Mouse (Mus musculus) heart, embryonic 11.5 days (tissue): Measurements from ENCODE around the gene 2310009B15Rik. TPM values are rescaled to one million over a fixed set of nuclear protein-coding genes. Genes with fewer than 3 reads are reported as not detected.

ENCODE experiments used
- ATAC-seq: fragments of 200-750 bp; cut with Nextera tagmentation; replicated peaks from 2 replicates; pipeline ENCODE4 v1.8.0; 2017; ENCODE audit warnings: moderate library complexity; ENCODE audit not compliant: insufficient number of reproducible peaks, low FRiP score, low TSS enrichment
- H3K27ac ChIP-seq: fragments of 300-500 bp; sonication (generic); 2 replicates; pipeline ENCODE4 v1.5.1; 2014; ENCODE audit warnings: mild to moderate bottlenecking, low read depth, low read length
- H3K27me3 ChIP-seq: fragments of 300-500 bp; sonication (generic); 2 replicates; pipeline ENCODE4 v1.6.1; 2014; ENCODE audit warnings: mild to moderate bottlenecking, low read length, mixed read lengths; ENCODE audit not compliant: control insufficient read depth, insufficient read depth
- H3K36me3 ChIP-seq: fragments of 300-500 bp; sonication (generic); 2 replicates; pipeline ENCODE4 v1.6.1; 2014; ENCODE audit warnings: mild to moderate bottlenecking, low read length, moderate library complexity, mixed read lengths; ENCODE audit not compliant: control insufficient read depth, insufficient read depth
- H3K4me1 ChIP-seq: fragments of 300-500 bp; sonication (generic); 2 replicates; pipeline ENCODE4 v1.6.1; 2014; ENCODE audit warnings: low read length; ENCODE audit not compliant: control insufficient read depth, insufficient read depth
- H3K4me2 ChIP-seq: fragments of 300-500 bp; sonication (generic); 2 replicates; pipeline ENCODE4 v1.6.1; 2014; ENCODE audit warnings: mild to moderate bottlenecking, moderate library complexity
- H3K4me3 ChIP-seq: fragments of 300-500 bp; sonication (generic); 2 replicates; pipeline ENCODE4 v1.5.1; 2014; ENCODE audit warnings: low read depth, low read length
- H3K9ac ChIP-seq: fragments of 300-500 bp; sonication (generic); 2 replicates; pipeline ENCODE4 v1.6.1; 2014; ENCODE audit warnings: mild to moderate bottlenecking, low read depth, low read length, moderate library complexity
- H3K9me3 ChIP-seq: fragments of 300-500 bp; sonication (generic); replicated peaks from 2 replicates; pipeline ENCODE4 v1.6.1; 2016; ENCODE audit warnings: low read length; ENCODE audit not compliant: control insufficient read depth
- WGBS: fragments of 180-500 bp; shearing (Covaris S2); extraction: QIAGEN DNeasy Blood & Tissue Kit; methylation state at CpG from one replicate; pipeline ENCODE4 v1.1.7; 2014; ENCODE audit not compliant: insufficient replicate concordance; 5-methylcytosine and 5-hydroxymethylcytosine counted together
- polyA plus RNA-seq: library from polyadenylated mRNA; unstranded; fragments of >200 nt; fragmentation: Nextera tagmentation; extraction: Ambion mirVana; gene quantifications from 2 replicates; pipeline ENCODE4 v1.2.1, GENCODE M21; 2014

Gene 2310009B15Rik
- polyA plus RNA-seq, 1 experiment from 2014 or later: 28.1 TPM

- ATAC-seq: no peak
- no peaks in the 10 kb centered on the region for H3K36me3 ChIP-seq
- 65% methylated on average over 16 of the region's 16 CpGs for WGBS
- H3K4me2 ChIP-seq: no peak overlapping the region
- H3K9ac ChIP-seq: no peak overlapping the region
- no peaks in the 10 kb centered on the region for H3K4me1 ChIP-seq
- no peaks in the 10 kb centered on the region for H3K27me3 ChIP-seq
- no peak overlapping the region for H3K27ac ChIP-seq
- no peak overlapping the region for H3K4me3 ChIP-seq
- no peaks in the 10 kb centered on the region for H3K9me3 ChIP-seq
Measured at GRCm38 (mm10) chr1:138876371-138877045, 19.9 kb upstream of the 2310009B15Rik start.

DNA sequence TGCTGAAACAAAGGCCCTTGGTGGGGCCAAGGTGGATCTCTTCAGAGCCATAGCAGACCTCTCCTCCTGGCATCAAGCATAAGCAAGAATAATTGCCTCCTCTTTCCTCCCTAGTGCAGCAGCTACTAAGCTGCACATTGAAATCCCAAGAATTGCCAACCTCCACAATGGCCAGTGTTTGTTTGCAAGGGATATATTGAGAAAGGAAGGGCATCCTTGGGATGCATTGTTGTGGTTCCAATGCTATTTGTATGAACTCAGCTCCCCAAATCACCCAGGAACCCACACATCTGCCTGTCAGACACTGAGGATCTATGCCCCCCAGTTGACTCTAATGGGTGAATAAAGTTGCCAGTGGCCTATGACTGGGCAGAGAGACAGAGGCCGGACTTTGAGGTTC, 5.8 kb downstream of the 2310009B15Rik start:
- H3K9me3 ChIP-seq: no peaks in the 10 kb centered on the region
- H3K4me3 ChIP-seq: no peak overlapping the region
- H3K36me3 ChIP-seq: no peaks in the 10 kb centered on the region
- no peak overlapping the region for H3K27ac ChIP-seq
- no peak for ATAC-seq
- H3K4me1 ChIP-seq: peaks cover 17% of the 10 kb centered on the region
- no peak overlapping the region for H3K4me2 ChIP-seq
- 78% methylated on average over 1 of the region's 1 CpGs for WGBS
- no peak overlapping the region for H3K9ac ChIP-seq
- H3K27me3 ChIP-seq: peaks cover 44% of the 10 kb centered on the region

- peaks cover 51% of the 10 kb centered on the region for H3K27me3 ChIP-seq
- H3K4me2 ChIP-seq: no peak overlapping the region
- 33% methylated on average over 2 of the region's 4 CpGs for WGBS
Measured at GRCm38 (mm10) chr1:138850161-138850539, 6.5 kb downstream of the 2310009B15Rik start.

DNA sequence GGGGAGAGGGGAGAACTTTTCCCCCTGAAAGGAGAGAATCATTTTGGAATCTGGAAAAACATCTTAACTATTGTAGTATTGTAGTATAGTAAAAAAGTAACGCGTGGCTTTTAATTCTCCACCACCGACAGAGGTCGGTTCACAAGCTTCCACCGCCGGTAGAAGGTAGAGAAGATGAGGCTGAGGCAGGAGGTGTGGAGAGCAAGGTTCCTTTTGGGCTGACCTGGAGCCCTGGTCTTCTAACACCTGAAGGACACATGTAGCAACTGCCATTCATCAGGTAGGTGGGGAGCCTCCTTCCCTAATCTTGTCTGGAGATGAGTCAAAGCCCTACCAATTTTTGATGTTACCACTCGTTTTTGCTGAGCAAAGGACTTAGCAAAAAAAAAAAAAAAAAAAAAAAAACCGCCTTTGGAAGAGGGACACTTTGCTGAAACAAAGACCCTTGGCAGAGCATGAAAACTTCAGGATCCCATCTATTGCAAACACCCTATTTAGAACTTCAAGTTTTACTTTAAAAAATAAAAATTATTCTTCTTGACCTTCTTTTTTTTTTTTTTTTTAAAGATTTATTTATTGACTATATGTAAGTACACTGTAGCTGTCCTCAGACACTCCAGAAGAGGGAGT, 7.0 kb downstream of the 2310009B15Rik start:
- no peak overlapping the region for H3K27ac ChIP-seq
- no peak for ATAC-seq
- 4% methylated on average over 8 of the region's 8 CpGs for WGBS
- no peak overlapping the region for H3K9ac ChIP-seq
- peaks cover 56% of the 10 kb centered on the region for H3K27me3 ChIP-seq
- no peak overlapping the region for H3K4me2 ChIP-seq
- H3K4me1 ChIP-seq: peaks cover 14% of the 10 kb centered on the region
- no peaks in the 10 kb centered on the region for H3K9me3 ChIP-seq
- no peaks in the 10 kb centered on the region for H3K36me3 ChIP-seq
- no peak overlapping the region for H3K4me3 ChIP-seq

More at GRCm38 (mm10) chr1:138850161-138850539, 6.5 kb downstream of the 2310009B15Rik start:
- peaks cover 14% of the 10 kb centered on the region for H3K4me1 ChIP-seq
- no peak overlapping the region for H3K4me3 ChIP-seq
- H3K36me3 ChIP-seq: no peaks in the 10 kb centered on the region
- H3K9ac ChIP-seq: no peak overlapping the region
- H3K9me3 ChIP-seq: no peaks in the 10 kb centered on the region
- no peak overlapping the region for H3K27ac ChIP-seq
- no peak for ATAC-seq

GRCm38 (mm10) chr1:138848511-138849109, 8.0 kb downstream of the 2310009B15Rik start, which contains the start of gene Lhx9:
Gene Lhx9 (minus strand): TSS chr1:138848577.
- Histone ChIP-seq H3K9me3 (no peaks in the 10 kb centered on the region), H3K4me2 (peak within 1 kb of the TSS; percentile 81), H3K27ac (no peak within 1 kb of the TSS), H3K4me1 (peaks cover 14% of the 10 kb centered on the region), H3K36me3 (no peaks in the 10 kb centered on the region), H3K9ac (no peak within 1 kb of the TSS), H3K4me3 (peak within 1 kb of the TSS; percentile 47), H3K27me3 (peaks cover 66% of the 10 kb centered on the region)
- ATAC-seq: peak; percentile 52; the same call in 1 of the 2 replicates
- 0% methylated on average over 33 of the region's 33 CpGs for WGBS

GRCm38 (mm10) chr1:138848026-138848425, 8.6 kb downstream of the 2310009B15Rik start:
- Histone ChIP-seq H3K36me3 (no peaks in the 10 kb centered on the region), H3K9ac (no peak overlapping the region), H3K27me3 (peaks cover 70% of the 10 kb centered on the region), H3K9me3 (no peaks in the 10 kb centered on the region), H3K4me2 (peak overlapping the region; percentile 81), H3K4me3 (peak overlapping the region; percentile 47), H3K4me1 (peaks cover 14% of the 10 kb centered on the region), H3K27ac (no peak overlapping the region)
- no peak for ATAC-seq
- under 1% methylated on average over 16 of the region's 16 CpGs for WGBS

- Histone ChIP-seq H3K9me3 (no peaks in the 10 kb centered on the region), H3K9ac (no peak overlapping the region), H3K4me2 (peak overlapping the region; percentile 54), H3K27ac (no peak overlapping the region), H3K4me1 (peaks cover 16% of the 10 kb centered on the region), H3K4me3 (peak overlapping the region; percentile 37), H3K36me3 (no peaks in the 10 kb centered on the region), H3K27me3 (peaks cover 74% of the 10 kb centered on the region)
- ATAC-seq: no peak
- WGBS: under 1% methylated on average over 21 of the region's 21 CpGs
Measured at GRCm38 (mm10) chr1:138847146-138847545, 9.5 kb downstream of the 2310009B15Rik start.

GRCm38 (mm10) chr1:138846581-138846980, 10.1 kb downstream of the 2310009B15Rik start:
- no peak overlapping the region for H3K9ac ChIP-seq
- 4% methylated on average over 9 of the region's 9 CpGs for WGBS

More at GRCm38 (mm10) chr1:138846581-138846980, 10.1 kb downstream of the 2310009B15Rik start:
- no peak for ATAC-seq
- H3K27me3 ChIP-seq: peaks cover 74% of the 10 kb centered on the region
- H3K4me1 ChIP-seq: peaks cover 16% of the 10 kb centered on the region
- no peaks in the 10 kb centered on the region for H3K36me3 ChIP-seq
- no peak overlapping the region for H3K4me2 ChIP-seq
- no peak overlapping the region for H3K4me3 ChIP-seq
- no peaks in the 10 kb centered on the region for H3K9me3 ChIP-seq
- no peak overlapping the region for H3K27ac ChIP-seq
